Mouse (Mus musculus): Measurements from ENCODE around the gene Dmrta2.

- TF ChIP-seq MYOD1 (IDR thresholded peaks at IDR 0.05; ENCODE audit: control insufficient read depth in 1 of 3, insufficient read length in 2 of 3, low read depth in 2 of 3) (no peak), POLR2A (IDR thresholded peaks at IDR 0.05; ENCODE audit: insufficient read length, low read depth) (no peak), MAX (IDR thresholded peaks at IDR 0.05; ENCODE audit: low read depth) (no peak), TCF3 (IDR thresholded peaks at IDR 0.05; ENCODE audit: insufficient read length, low read depth) (no peak), POLR2AphosphoS2 (IDR thresholded peaks at IDR 0.05; ENCODE audit: insufficient read length, low read depth) (no peak), USF1 (IDR thresholded peaks at IDR 0.05; ENCODE audit: low read depth) (no peak), CEBPB (IDR thresholded peaks at IDR 0.05; ENCODE audit: insufficient read depth, poor library complexity, severe bottlenecking) (no peak), REST (IDR thresholded peaks at IDR 0.05; ENCODE audit: insufficient read depth, insufficient read length) (no peak), SRF (IDR thresholded peaks at IDR 0.05; ENCODE audit: control insufficient read depth, insufficient read length, low read depth) (no peak)
Observed at GRCm38 (mm10) chr4:109981083-109981870, 3.4 kb downstream of the Dmrta2 start.

Measured in myocyte (in vitro differentiated cells).